Mouse (Mus musculus) heart, postnatal 0 days (tissue): ENCODE data around the gene Gemin7.

ENCODE experiments used
- CTCF ChIP-seq: IDR thresholded peaks from 2 replicates; pipeline ENCODE4 v1.5.1; 2016; ENCODE audit warnings: antibody characterized with exemption, control low read depth, low read depth
- EP300 ChIP-seq: IDR thresholded peaks from 2 replicates; pipeline ENCODE4 v1.6.1; 2016; ENCODE audit warnings: antibody characterized with exemption, low read depth

DNA sequence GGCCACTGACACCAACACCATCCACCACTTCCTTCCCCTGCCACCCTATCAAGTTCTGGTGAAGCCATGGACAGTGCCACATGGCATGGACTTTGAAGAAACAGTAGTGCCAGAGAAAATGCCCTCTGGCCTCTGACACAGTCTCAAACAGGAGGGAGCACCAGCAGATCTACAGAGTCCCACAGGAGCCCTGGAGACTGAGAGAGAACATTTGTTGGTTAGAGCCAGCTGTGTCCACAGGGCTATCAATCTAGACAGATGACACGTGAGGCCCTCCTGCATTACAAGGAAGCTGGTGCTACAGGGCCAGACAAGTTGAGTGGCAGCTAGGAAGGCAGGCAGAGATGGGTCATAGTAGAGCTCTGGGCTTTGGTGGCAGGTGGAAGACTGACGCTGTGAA, 25.0 kb downstream of the Gemin7 start:
- no peak for TF ChIP-seq CTCF
- no peak for TF ChIP-seq EP300
